Mouse (Mus musculus): ENCODE results near the gene Gm49373.

- TF ChIP-seq CTCF (conservative IDR thresholded peaks at IDR 0.05; ENCODE audit: low read length) (no peak), NANOG (IDR thresholded peaks at IDR 0.05; ENCODE audit: borderline replicate concordance, low read length) (no peak)
Measured at GRCm38 (mm10) chr9:21032491-21032890, 40.4 kb downstream of the Gm49373 start.
